Mouse (Mus musculus): Measurements from ENCODE around the gene Igfals. TPM values are rescaled to one million over a fixed set of nuclear protein-coding genes. Genes with fewer than 3 reads are reported as not detected.

Igfals gene
- polyA plus RNA-seq, 1 experiment, result not detected

DNA sequence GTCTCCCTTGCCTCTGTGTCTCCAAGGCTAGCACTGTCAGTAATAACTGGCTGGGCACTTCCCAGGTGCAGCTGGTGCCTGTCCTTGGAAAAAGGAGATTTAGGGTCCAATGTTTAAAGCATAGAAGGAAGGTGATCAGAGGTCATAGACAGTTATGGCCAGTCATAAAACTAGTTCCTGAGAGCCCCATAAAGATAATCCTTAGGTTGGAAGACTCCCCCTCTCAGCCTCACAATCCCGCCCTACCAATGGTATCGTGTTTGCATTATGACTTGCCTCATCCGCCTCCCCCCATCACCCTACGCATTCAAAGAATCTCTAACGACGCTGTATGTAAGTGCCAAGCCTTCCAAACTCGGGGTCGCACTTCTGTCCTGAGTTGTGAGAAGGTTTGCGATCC lies 21.3 kb upstream of the Igfals start:
- H3K9me3 ChIP-seq (ENCODE audit: control insufficient read depth, low read length), result no peaks in the 10 kb centered on the region
- TF ChIP-seq GATA1 (IDR thresholded peaks at IDR 0.05; ENCODE audit: low read length), result no peak
- TF ChIP-seq TAL1 (IDR thresholded peaks at IDR 0.05; ENCODE audit: low read length), result no peak
- H3K27me3 ChIP-seq (ENCODE audit: control insufficient read depth), result peaks cover 22% of the 10 kb centered on the region
- H3K36me3 ChIP-seq (ENCODE audit: control insufficient read depth), result peaks cover 15% of the 10 kb centered on the region
- no peak overlapping the region for H3K4me3 ChIP-seq (replicated peaks)
- H3K4me1 ChIP-seq (ENCODE audit: control insufficient read depth), result peaks cover 47% of the 10 kb centered on the region

DNA sequence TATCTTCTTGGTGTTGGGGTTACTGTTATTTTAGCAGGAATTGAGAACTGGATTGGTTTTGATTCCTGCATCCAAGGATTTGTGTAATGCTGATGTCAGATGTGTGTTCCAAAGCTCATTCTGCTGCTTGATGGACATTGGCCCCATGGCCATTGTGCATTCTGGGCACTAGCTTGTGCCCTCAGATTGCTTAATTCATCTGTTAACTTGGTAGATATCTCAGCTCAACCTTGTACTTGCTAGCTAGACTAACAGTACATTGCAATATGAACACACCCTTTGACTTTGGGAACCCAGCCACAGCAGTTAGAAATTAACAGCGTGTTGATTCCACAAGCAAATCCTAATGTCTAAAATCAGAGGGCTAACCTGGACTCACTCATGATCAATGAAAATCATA lies 18.4 kb upstream of the Igfals start:
- Histone ChIP-seq H3K9me3 (ENCODE audit: control insufficient read depth, low read length) (no peaks in the 10 kb centered on the region), H3K4me1 (ENCODE audit: control insufficient read depth) (peaks cover 56% of the 10 kb centered on the region), H3K4me3 (replicated peaks) (peak overlapping the region; percentile 70), H3K27me3 (ENCODE audit: control insufficient read depth) (peaks cover 10% of the 10 kb centered on the region), H3K36me3 (ENCODE audit: control insufficient read depth) (peaks cover 17% of the 10 kb centered on the region)
- no peak for TF ChIP-seq GATA1 (IDR thresholded peaks at IDR 0.05; ENCODE audit: low read length)
- no peak for TF ChIP-seq TAL1 (IDR thresholded peaks at IDR 0.05; ENCODE audit: low read length)

GRCm38 (mm10) chr17:24848600-24849031 lies 17.2 kb upstream of the Igfals start:
- 0 out of 2 replicates have a peak, but pooled peaks have one; percentile 12 for TF ChIP-seq GATA1 (IDR thresholded peaks at IDR 0.05; ENCODE audit: low read length)
- peak; percentile 42; the same call in 2 of the 3 replicates for TF ChIP-seq TAL1 (IDR thresholded peaks at IDR 0.05; ENCODE audit: low read length)
- peaks cover 59% of the 10 kb centered on the region for H3K4me1 ChIP-seq (ENCODE audit: control insufficient read depth)
- no peaks in the 10 kb centered on the region for H3K9me3 ChIP-seq (ENCODE audit: control insufficient read depth, low read length)
- H3K4me3 ChIP-seq (replicated peaks), result peak overlapping the region; percentile 70
- peaks cover 10% of the 10 kb centered on the region for H3K27me3 ChIP-seq (ENCODE audit: control insufficient read depth)
- peaks cover 28% of the 10 kb centered on the region for H3K36me3 ChIP-seq (ENCODE audit: control insufficient read depth)

DNA sequence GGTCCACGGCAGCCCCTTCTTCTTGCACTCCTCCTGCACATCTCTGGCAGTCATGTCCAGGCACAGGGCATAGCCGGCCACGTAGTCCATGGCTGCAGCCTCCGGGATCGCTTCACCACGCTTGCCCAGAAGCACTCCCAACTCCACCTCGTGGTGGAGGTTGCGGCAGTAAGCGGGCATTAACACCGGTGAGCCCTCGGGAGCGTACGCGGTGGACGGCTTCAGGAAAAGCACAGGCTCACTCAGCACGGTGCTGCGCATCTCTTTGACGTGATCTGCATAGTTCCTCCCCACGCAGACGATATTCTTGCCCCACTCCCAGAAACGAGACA lies 16.1 kb upstream of the Igfals start:
- Histone ChIP-seq H3K4me1 (ENCODE audit: control insufficient read depth) (peaks cover 59% of the 10 kb centered on the region), H3K27me3 (ENCODE audit: control insufficient read depth) (peaks cover 3% of the 10 kb centered on the region; the same call in 1 of the 2 replicates), H3K36me3 (ENCODE audit: control insufficient read depth) (peaks cover 39% of the 10 kb centered on the region), H3K4me3 (replicated peaks) (peak overlapping the region; percentile 70), H3K9me3 (ENCODE audit: control insufficient read depth, low read length) (no peaks in the 10 kb centered on the region)
- TF ChIP-seq TAL1 (IDR thresholded peaks at IDR 0.05; ENCODE audit: low read length) (no peak), GATA1 (IDR thresholded peaks at IDR 0.05; ENCODE audit: low read length) (no peak)

GRCm38 (mm10) chr17:24850065-24850772 lies 15.6 kb upstream of the Igfals start, which contains the start of gene Fahd1:
Fahd1 (minus strand) TSS chr17:24850364.
- Histone ChIP-seq H3K4me3 (replicated peaks) (peak within 1 kb of the TSS; percentile 70), H3K4me1 (ENCODE audit: control insufficient read depth) (peaks cover 54% of the 10 kb centered on the region), H3K27me3 (ENCODE audit: control insufficient read depth) (no peaks in the 10 kb centered on the region), H3K36me3 (ENCODE audit: control insufficient read depth) (peaks cover 44% of the 10 kb centered on the region), H3K9me3 (ENCODE audit: control insufficient read depth, low read length) (no peaks in the 10 kb centered on the region)
- TF ChIP-seq GATA1 (IDR thresholded peaks at IDR 0.05; ENCODE audit: low read length) (no peak), TAL1 (IDR thresholded peaks at IDR 0.05; ENCODE audit: low read length) (no peak)

- TF ChIP-seq GATA1 (IDR thresholded peaks at IDR 0.05; ENCODE audit: low read length), result no peak
- TF ChIP-seq TAL1 (IDR thresholded peaks at IDR 0.05; ENCODE audit: low read length), result no peak
- Histone ChIP-seq H3K36me3 (ENCODE audit: control insufficient read depth) (peaks cover 50% of the 10 kb centered on the region), H3K27me3 (ENCODE audit: control insufficient read depth) (no peaks in the 10 kb centered on the region), H3K4me1 (ENCODE audit: control insufficient read depth) (peaks cover 57% of the 10 kb centered on the region), H3K9me3 (ENCODE audit: control insufficient read depth, low read length) (no peaks in the 10 kb centered on the region), H3K4me3 (replicated peaks) (peak overlapping the region; percentile 70)
These were observed 15.0 kb upstream of the Igfals start for GRCm38 (mm10) chr17:24850773-24851127.

DNA sequence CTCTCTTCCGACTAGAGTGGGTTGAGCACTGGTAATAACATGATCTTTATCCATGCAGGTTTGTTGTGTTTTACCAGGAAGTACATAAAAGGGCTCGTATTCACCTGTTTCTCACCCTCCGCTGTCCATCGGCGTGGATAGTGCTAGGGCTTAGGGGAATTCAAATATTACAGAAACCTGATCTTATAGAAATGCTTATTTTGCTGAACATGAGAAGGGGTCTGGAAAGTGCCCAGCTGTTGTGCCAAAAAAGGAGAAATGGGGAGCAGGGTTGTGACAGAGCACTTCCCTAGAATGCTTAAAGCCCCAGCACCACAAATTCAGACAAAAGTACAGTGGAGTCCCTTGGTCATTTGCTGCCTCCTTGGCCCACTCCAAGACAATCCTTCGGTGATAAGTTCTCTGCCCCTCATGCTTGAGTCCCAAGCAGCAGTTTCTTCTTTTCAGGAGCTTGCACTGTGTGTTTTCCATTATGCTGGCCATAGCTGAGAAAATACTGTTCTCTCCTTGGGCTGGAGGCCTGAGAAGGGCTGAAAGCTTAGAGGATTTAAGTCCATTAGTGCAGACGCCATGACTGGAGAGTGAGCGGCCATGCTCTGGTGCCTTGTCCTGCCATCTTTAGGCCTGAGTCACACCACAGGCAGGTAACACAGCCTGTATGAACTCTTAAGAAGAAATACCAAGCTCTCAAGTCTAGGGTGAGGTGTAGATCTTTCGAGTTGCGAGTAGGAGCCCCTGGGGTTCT lies 14.2 kb upstream of the Igfals start:
- Histone ChIP-seq H3K36me3 (ENCODE audit: control insufficient read depth) (peaks cover 53% of the 10 kb centered on the region), H3K27me3 (ENCODE audit: control insufficient read depth) (no peaks in the 10 kb centered on the region)
- TF ChIP-seq TAL1 (IDR thresholded peaks at IDR 0.05; ENCODE audit: low read length) (no peak), GATA1 (IDR thresholded peaks at IDR 0.05; ENCODE audit: low read length) (no peak)

GRCm38 (mm10) chr17:24855838-24856464 lies 9.8 kb upstream of the Igfals start:
- Histone ChIP-seq H3K9me3 (ENCODE audit: control insufficient read depth, low read length) (no peaks in the 10 kb centered on the region), H3K27me3 (ENCODE audit: control insufficient read depth) (no peaks in the 10 kb centered on the region), H3K4me1 (ENCODE audit: control insufficient read depth) (peaks cover 72% of the 10 kb centered on the region), H3K4me3 (replicated peaks) (no peak overlapping the region), H3K36me3 (ENCODE audit: control insufficient read depth) (peaks cover 83% of the 10 kb centered on the region)
- TF ChIP-seq TAL1 (IDR thresholded peaks at IDR 0.05; ENCODE audit: low read length) (no peak), GATA1 (IDR thresholded peaks at IDR 0.05; ENCODE audit: low read length) (no peak)

More for the DNA sequence above, 14.2 kb upstream of the Igfals start:
- no peaks in the 10 kb centered on the region for H3K9me3 ChIP-seq (ENCODE audit: control insufficient read depth, low read length)
- H3K4me1 ChIP-seq (ENCODE audit: control insufficient read depth), result peaks cover 59% of the 10 kb centered on the region
- H3K4me3 ChIP-seq (replicated peaks), result peak overlapping the region; percentile 70

DNA sequence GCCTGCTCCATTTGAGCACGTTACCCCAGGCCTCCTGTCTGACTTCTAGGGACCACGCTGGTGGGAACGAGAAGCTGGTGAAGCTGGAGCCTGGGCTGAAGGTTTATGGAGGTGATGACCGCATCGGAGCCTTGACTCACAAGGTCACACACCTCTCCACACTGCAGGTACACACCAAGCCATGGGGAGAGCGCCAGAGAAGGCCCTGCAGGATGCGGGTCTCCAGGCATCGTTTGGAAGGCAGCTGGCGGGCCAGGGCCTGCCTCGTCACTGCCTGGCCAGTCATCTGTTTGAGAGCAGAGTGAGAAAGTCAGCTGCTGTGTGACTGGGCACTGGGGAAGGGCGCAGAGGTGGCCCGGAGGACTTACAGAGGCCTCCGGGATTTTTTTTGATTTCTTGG lies 9.2 kb upstream of the Igfals start:
- H3K36me3 ChIP-seq (ENCODE audit: control insufficient read depth), result peaks cover 90% of the 10 kb centered on the region

More for the DNA sequence above, 9.2 kb upstream of the Igfals start:
- no peaks in the 10 kb centered on the region for H3K27me3 ChIP-seq (ENCODE audit: control insufficient read depth)
- H3K9me3 ChIP-seq (ENCODE audit: control insufficient read depth, low read length), result no peaks in the 10 kb centered on the region
- no peak overlapping the region for H3K4me3 ChIP-seq (replicated peaks)
- H3K4me1 ChIP-seq (ENCODE audit: control insufficient read depth), result peaks cover 71% of the 10 kb centered on the region
- TF ChIP-seq GATA1 (IDR thresholded peaks at IDR 0.05; ENCODE audit: low read length) (no peak), TAL1 (IDR thresholded peaks at IDR 0.05; ENCODE audit: low read length) (no peak)
